Mouse (Mus musculus) erythroblast, embryonic 14.5 days (primary cell): ENCODE results near the gene Mrpl23. TPM values are rescaled to one million over a fixed set of nuclear protein-coding genes. Genes with fewer than 3 reads are reported as not detected.

ENCODE experiments used
- H3K27me3 ChIP-seq: 2 replicates; pipeline ENCODE4 v1.6.1; 2012; ENCODE audit warnings: inconsistent platforms; ENCODE audit not compliant: control insufficient read depth
- H3K36me3 ChIP-seq: 2 replicates; pipeline ENCODE4 v1.6.1; 2012; ENCODE audit warnings: mild to moderate bottlenecking, inconsistent platforms; ENCODE audit not compliant: control insufficient read depth
- H3K4me1 ChIP-seq: 2 replicates; pipeline ENCODE4 v1.6.1; 2012; ENCODE audit warnings: inconsistent platforms; ENCODE audit not compliant: control insufficient read depth
- H3K4me3 ChIP-seq: replicated peaks from 2 replicates; pipeline ENCODE3; 2012; ENCODE audit warnings: moderate library complexity, mild to moderate bottlenecking, inconsistent platforms
- H3K9me3 ChIP-seq: 2 replicates; pipeline ENCODE4 v1.6.1; 2012; ENCODE audit warnings: low read length, inconsistent platforms, mixed read lengths; ENCODE audit not compliant: control insufficient read depth
- GATA1 ChIP-seq: IDR thresholded peaks from 2 replicates; pipeline ENCODE4 v1.6.1; 2012; ENCODE audit warnings: low read length, inconsistent platforms, mixed read lengths
- TAL1 ChIP-seq: IDR thresholded peaks from 3 replicates; pipeline ENCODE4 v1.6.1; 2012; ENCODE audit warnings: low read length, inconsistent platforms, mixed read lengths
- polyA plus RNA-seq: library from polyadenylated mRNA; stranded (reverse); fragments of >175 nt; gene quantifications from 2 replicates; pipeline ENCODE4 v1.2.3, GENCODE M21; 2012

Mrpl23 gene
- polyA plus RNA-seq, 1 experiment: 0.90 TPM

GRCm38 (mm10) chr7:142554625-142555024 lies 22.1 kb downstream of the Mrpl23 start:
- TF ChIP-seq TAL1 (no peak), GATA1 (no peak)
- H3K9me3 ChIP-seq: no peaks in the 10 kb centered on the region
- H3K36me3 ChIP-seq: no peaks in the 10 kb centered on the region
- no peak overlapping the region for H3K4me3 ChIP-seq
- no peaks in the 10 kb centered on the region for H3K27me3 ChIP-seq
- H3K4me1 ChIP-seq: peaks cover 17% of the 10 kb centered on the region

GRCm38 (mm10) chr7:142555366-142556088 lies 23.0 kb downstream of the Mrpl23 start:
- Histone ChIP-seq H3K9me3 (no peaks in the 10 kb centered on the region), H3K4me1 (peaks cover 17% of the 10 kb centered on the region), H3K36me3 (no peaks in the 10 kb centered on the region), H3K4me3 (no peak overlapping the region), H3K27me3 (no peaks in the 10 kb centered on the region)
- TF ChIP-seq GATA1 (no peak), TAL1 (no peak)

- peaks cover 20% of the 10 kb centered on the region for H3K4me1 ChIP-seq
- no peaks in the 10 kb centered on the region for H3K27me3 ChIP-seq
- H3K36me3 ChIP-seq: no peaks in the 10 kb centered on the region
- H3K4me3 ChIP-seq: no peak overlapping the region
- TF ChIP-seq GATA1 (no peak), TAL1 (no peak)
- no peaks in the 10 kb centered on the region for H3K9me3 ChIP-seq
These were observed 23.6 kb downstream of the Mrpl23 start for GRCm38 (mm10) chr7:142556089-142556476.

GRCm38 (mm10) chr7:142557696-142558095 lies 25.2 kb downstream of the Mrpl23 start:
- Histone ChIP-seq H3K27me3 (no peaks in the 10 kb centered on the region), H3K36me3 (no peaks in the 10 kb centered on the region), H3K4me3 (no peak overlapping the region), H3K9me3 (no peaks in the 10 kb centered on the region), H3K4me1 (peaks cover 19% of the 10 kb centered on the region)
- TF ChIP-seq TAL1 (no peak), GATA1 (no peak)

- TF ChIP-seq TAL1 (no peak), GATA1 (no peak)
- no peaks in the 10 kb centered on the region for H3K36me3 ChIP-seq
- H3K4me3 ChIP-seq: no peak overlapping the region
- H3K9me3 ChIP-seq: no peaks in the 10 kb centered on the region
- H3K4me1 ChIP-seq: peaks cover 13% of the 10 kb centered on the region
- H3K27me3 ChIP-seq: no peaks in the 10 kb centered on the region
These were observed 26.1 kb downstream of the Mrpl23 start for GRCm38 (mm10) chr7:142558511-142559146.

GRCm38 (mm10) chr7:142559651-142560175 lies 27.2 kb downstream of the Mrpl23 start:
- Histone ChIP-seq H3K36me3 (no peaks in the 10 kb centered on the region), H3K4me3 (no peak overlapping the region), H3K4me1 (peaks cover 8% of the 10 kb centered on the region), H3K9me3 (no peaks in the 10 kb centered on the region), H3K27me3 (no peaks in the 10 kb centered on the region)
- TF ChIP-seq GATA1: no peak
- TF ChIP-seq TAL1: no peak

GRCm38 (mm10) chr7:142560942-142561855 lies 28.7 kb downstream of the Mrpl23 start:
- Histone ChIP-seq H3K4me3 (no peak overlapping the region), H3K27me3 (no peaks in the 10 kb centered on the region), H3K9me3 (no peaks in the 10 kb centered on the region), H3K4me1 (peaks cover 8% of the 10 kb centered on the region), H3K36me3 (no peaks in the 10 kb centered on the region)
- TF ChIP-seq GATA1 (no peak), TAL1 (no peak)

GRCm38 (mm10) chr7:142561856-142562404 lies 29.4 kb downstream of the Mrpl23 start:
- H3K27me3 ChIP-seq: no peaks in the 10 kb centered on the region
- no peak overlapping the region for H3K4me3 ChIP-seq
- TF ChIP-seq GATA1 (no peak), TAL1 (no peak)
- no peaks in the 10 kb centered on the region for H3K9me3 ChIP-seq
- H3K4me1 ChIP-seq: peaks cover 8% of the 10 kb centered on the region
- no peaks in the 10 kb centered on the region for H3K36me3 ChIP-seq
